Mouse (Mus musculus): ENCODE results near the gene Greb1.
A peak's percentile ranks its signal among the peaks of the same experiment; 100 is the strongest.

The Greb1 gene

GRCm38 (mm10) chr12:16800259-16800958 lies at the start of gene Greb1:
Greb1 (minus strand) TSS chr12:16800886.
- no peak for DNase-seq

DNA sequence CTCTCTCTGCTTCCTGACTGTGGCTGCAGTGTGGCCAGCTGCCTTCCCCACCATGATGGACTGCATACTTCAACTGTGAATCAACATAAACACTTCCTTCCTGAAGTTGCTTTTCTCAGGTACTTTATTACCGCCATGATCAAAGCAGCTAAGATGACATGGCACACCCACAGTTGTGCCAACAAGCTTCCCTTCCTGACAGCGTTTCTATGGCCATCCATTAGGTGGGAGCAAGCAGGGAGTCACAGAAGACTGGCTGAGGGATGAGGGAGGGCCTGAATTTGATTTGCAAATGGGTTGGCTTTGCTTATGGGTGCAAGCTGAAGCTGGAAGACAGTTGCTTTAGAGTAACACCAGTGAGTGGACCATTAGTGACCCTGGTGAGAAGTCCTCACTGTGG lies 49.1 kb upstream of the Greb1 start:
- no peak for DNase-seq

DNA sequence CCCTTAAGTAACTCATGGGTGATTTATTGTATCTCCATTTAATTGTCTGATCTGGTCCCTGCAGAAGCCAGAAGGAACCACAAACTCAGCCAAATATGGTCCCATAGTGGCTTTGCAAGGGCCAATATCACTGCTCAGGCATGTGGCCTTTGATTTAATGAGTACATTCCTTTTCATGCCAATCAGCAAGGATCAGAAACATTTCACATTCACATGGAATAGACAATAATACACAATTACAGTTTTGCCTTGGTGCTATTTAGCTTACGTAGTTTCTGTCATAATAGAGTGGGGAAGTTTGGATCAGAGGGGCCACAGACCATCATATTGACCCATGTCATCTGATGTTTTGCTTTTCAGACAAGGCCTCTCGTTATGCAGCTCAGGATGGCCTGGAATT lies 47.8 kb upstream of the Greb1 start:
- no peak for DNase-seq

DNA sequence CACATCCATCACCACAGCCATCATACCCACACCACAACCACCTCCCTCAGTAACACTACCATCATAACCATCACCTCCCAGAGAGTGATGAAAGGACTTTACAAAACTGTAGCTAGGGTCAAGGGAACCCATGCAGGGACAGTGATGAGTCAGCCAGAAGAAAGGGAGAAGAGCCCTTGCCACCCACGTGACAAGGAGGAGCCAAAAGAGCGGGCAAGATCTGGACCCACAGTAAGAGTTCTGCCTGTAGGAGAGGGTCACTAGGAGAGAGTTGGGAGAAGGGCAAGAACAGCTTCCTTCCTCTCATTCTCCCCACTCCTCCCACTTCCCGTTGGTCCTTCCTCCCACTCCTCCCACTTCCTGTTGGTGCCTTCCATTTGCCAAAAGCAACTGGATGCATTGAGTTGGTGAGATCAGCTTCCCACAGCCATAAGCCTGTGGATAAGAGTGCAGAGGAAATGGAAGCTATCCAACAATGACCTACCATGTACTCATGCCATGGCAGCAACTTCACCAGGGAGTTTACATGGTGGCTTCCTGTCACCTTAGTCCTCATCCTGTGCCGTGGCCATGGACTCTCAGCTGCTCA lies 46.6 kb upstream of the Greb1 start:
- DNase-seq = no peak

DNA sequence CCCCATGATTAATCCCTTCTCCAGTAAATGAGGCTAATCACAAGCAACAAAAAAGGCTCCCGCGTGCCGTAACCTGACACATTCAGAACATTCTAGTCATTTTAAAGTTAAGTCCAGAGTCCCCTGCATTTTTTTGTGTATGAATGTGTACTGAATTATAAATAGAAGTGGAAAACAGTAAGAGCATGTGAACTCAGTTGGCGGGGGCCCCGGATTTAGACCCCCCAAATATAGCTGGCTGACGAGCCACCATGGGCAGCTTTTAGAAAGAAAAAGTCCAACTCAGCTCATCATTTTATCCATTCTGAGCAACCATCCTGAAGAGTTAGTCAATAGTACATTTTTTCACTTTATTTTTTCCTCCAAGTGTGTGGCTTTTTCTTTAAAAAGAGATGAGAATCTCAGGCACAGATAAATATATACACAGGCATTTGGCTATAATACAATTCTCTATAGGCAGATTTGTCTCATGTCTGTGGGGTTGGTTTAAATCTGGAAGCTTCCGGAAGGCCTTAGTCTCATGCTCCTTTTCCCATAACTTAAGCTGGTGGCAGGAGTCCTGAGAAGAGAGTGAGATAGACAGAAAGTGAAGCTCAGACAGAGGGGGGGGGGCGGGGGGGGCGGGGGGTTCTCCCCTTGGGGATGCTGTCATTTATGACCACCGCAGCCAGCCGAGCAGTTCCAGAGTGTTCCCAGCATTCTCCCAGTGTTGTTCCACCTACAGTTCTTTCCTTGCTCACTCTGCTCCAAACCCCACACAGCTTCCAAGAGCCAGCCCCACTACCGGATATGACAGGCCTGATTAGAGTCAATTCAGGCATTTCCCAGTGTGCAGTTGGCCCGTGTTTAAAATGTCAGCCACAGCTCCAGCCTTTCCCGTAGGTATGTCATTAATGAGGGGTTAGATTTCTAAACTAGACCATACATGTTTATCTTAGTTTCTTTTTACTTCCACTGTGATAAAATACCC lies 44.2 kb upstream of the Greb1 start:
- DNase-seq = no peak

- DNase-seq = no peak
Observed at GRCm38 (mm10) chr12:16840842-16841782, 40.4 kb upstream of the Greb1 start.

- DNase-seq = no peak
Observed at GRCm38 (mm10) chr12:16837766-16838165, 37.1 kb upstream of the Greb1 start.

GRCm38 (mm10) chr12:16836188-16836587 lies 35.5 kb upstream of the Greb1 start:
- peak; percentile 73 for DNase-seq

DNA sequence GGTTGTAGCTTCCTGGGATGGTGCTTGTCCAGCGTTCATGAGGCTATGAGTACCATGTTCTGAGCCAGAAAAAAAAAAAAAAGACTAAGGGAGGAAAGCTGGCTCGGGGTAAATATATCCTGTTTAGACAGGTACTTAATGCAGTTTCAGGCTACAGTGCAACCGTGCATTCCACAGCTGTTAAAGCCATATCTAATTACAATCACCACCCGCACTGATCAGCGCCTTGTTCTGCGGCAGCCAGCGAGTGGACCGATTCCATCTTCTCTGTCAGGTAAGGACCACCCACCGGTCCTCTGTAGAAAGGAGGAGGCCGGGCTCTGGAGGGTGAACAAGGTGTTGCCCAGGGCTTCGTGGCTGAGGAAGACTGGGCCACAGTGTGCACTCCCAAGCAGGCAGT lies 34.0 kb upstream of the Greb1 start:
- DNase-seq = no peak

DNA sequence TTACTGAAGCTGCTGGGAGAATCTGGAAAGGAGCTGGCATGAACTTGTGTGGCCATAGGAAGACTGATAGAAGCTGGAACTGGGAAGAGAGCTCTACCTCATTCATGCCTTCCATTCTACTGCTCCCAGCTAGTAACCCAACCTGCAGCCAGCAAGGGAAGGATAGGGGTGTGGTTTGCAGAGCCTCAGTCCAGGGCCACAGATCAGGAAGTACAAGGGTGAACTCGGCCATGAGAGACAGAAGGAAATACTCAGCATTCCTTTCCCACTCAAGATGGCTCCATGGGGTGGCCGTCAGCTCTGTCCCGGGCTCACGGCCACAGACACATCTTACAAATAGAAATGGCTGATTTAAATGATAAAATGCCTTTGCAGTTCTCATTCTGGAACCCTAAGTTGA lies 30.4 kb upstream of the Greb1 start:
- DNase-seq = no peak

GRCm38 (mm10) chr12:16829785-16830184 lies 29.1 kb upstream of the Greb1 start:
- no peak for DNase-seq

- no peak for DNase-seq
Observed at GRCm38 (mm10) chr12:16828505-16828904, 27.8 kb upstream of the Greb1 start.

GRCm38 (mm10) chr12:16823701-16824100 lies 23.0 kb upstream of the Greb1 start:
- DNase-seq = no peak

- DNase-seq = no peak
Observed at GRCm38 (mm10) chr12:16822181-16822734, 21.6 kb upstream of the Greb1 start.

GRCm38 (mm10) chr12:16820761-16821160 lies 20.1 kb upstream of the Greb1 start:
- no peak for DNase-seq

GRCm38 (mm10) chr12:16818513-16818912 lies 17.8 kb upstream of the Greb1 start:
- DNase-seq = no peak

DNA sequence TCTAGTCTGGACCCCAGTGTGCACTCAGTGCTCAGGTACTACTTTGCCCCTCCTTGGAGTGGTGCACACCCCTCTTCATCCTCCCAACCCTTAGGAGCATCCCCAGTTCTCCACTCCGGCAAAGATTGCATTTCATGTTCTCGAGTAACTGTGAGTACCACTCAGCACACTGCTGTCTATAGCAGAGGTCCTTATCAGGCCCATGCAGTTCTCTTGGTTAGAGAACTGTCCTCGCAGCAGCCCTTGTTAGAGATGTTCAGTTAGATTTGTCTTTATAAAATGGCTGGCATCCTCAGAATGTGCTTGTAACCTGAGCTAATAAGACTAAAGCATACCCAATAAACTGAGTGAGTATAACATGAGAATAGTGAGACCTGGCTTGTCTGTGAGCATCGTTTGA lies 16.5 kb upstream of the Greb1 start:
- no peak for DNase-seq

DNA sequence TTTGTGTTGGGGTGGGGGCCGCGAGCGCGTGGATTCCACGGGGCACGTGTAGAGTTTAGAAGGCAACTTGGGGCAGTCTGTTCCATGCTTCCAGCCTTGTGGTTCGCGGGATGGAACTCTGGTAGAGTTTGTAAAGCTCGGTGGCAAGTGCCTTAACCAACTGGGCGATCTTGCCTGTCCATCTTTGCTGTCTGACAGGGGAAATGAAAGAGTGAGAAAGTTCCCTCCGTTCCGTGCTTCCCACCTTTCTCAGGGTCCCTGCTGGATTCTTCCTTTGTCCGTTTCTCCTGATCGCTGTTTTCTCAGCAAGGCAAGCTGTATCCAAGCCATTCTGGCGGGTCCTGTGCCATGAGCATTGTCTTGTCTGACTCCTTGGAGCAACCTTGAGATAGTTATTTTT lies 10.8 kb upstream of the Greb1 start:
- DNase-seq = no peak

- DNase-seq = peak; percentile 90
Observed at GRCm38 (mm10) chr12:16810525-16811431, 10.1 kb upstream of the Greb1 start, which contains the start of gene E2f6. E2f6 (plus strand) TSS chr12:16810963.

- no peak for DNase-seq
Observed at GRCm38 (mm10) chr12:16808045-16808444, 7.4 kb upstream of the Greb1 start.

- DNase-seq = peak; percentile 79
Observed at GRCm38 (mm10) chr12:16805511-16805910, 4.8 kb upstream of the Greb1 start.
